In genomic region chr1:153049451-153049850, GRCm38 (mm10) we compare ENCODE assay signal across 19 mouse cellular contexts.
DNase-seq lines count a peak whose midpoint lies in the region; ATAC-seq and TF ChIP-seq lines count a peak whose summit lies in the region.
"Had no signal": no experiment of that assay in that cellular context is flagged by ENCODE, and none has a peak within 500 bp of the region (broad histone marks: within the 10 kb centered on the region; RNA-seq: fewer than 3 reads in every experiment).

No protein-coding gene starts in this region.

- peaks cover 50% of the 10 kb centered on the region for H3K4me1 ChIP-seq in forebrain, embryonic 10.5 days
- peaks cover 30% of the 10 kb centered on the region for H3K4me1 ChIP-seq in forebrain, embryonic 13.5 days
- peaks cover 73% of the 10 kb centered on the region for H3K4me1 ChIP-seq in midbrain, embryonic 10.5 days
- H3K4me1 ChIP-seq in midbrain, embryonic 13.5 days (replicated peaks), result peaks cover 38% of the 10 kb centered on the region
- peaks cover 57% of the 10 kb centered on the region for H3K4me1 ChIP-seq in embryonic facial prominence, embryonic 10.5 days
- no peaks in the 10 kb centered on the region for H3K4me1 ChIP-seq in kidney, adult 2 months (ENCODE audit: control insufficient read depth, insufficient read depth, low read length)

- H3K9me3 ChIP-seq in forebrain, embryonic 10.5 days, result no peaks in the 10 kb centered on the region
- H3K9me3 ChIP-seq in forebrain, embryonic 13.5 days (replicated peaks), result no peaks in the 10 kb centered on the region
- H3K9me3 ChIP-seq in midbrain, embryonic 10.5 days (replicated peaks), result no peaks in the 10 kb centered on the region
- H3K9me3 ChIP-seq in midbrain, embryonic 13.5 days, result no peaks in the 10 kb centered on the region
- H3K9me3 ChIP-seq in embryonic facial prominence, embryonic 10.5 days, result no peaks in the 10 kb centered on the region
- H3K9me3 ChIP-seq: embryonic facial prominence, embryonic 15.5 days; heart, embryonic 12.5 days; hindbrain, embryonic 12.5 days had no signal

- no peaks in the 10 kb centered on the region for H3K36me3 ChIP-seq in forebrain, embryonic 10.5 days (replicated peaks)
- no peaks in the 10 kb centered on the region for H3K36me3 ChIP-seq in forebrain, embryonic 13.5 days (ENCODE audit: poor library complexity, severe bottlenecking)
- no peaks in the 10 kb centered on the region for H3K36me3 ChIP-seq in midbrain, embryonic 10.5 days
- no peaks in the 10 kb centered on the region for H3K36me3 ChIP-seq in midbrain, embryonic 13.5 days
- H3K36me3 ChIP-seq in embryonic facial prominence, embryonic 10.5 days (replicated peaks), result no peaks in the 10 kb centered on the region
- no peaks in the 10 kb centered on the region for H3K36me3 ChIP-seq in kidney, adult 2 months (ENCODE audit: control insufficient read depth, insufficient read depth, low read length)
- H3K36me3 ChIP-seq: embryonic facial prominence, embryonic 15.5 days; heart, embryonic 12.5 days; hindbrain, embryonic 12.5 days had no signal

- no peak for DNase-seq in forebrain, embryonic 10.5 days (ENCODE audit: extremely low spot score, low spot score)
- DNase-seq in midbrain, embryonic 10.5 days (ENCODE audit: low spot score), result no peak
- no peak for DNase-seq in embryonic facial prominence, embryonic 10.5 days (ENCODE audit: low spot score)
- DNase-seq in frontal cortex, postnatal 10 days (ENCODE audit: low spot score in 2 of 2), result no peak
- no peak for DNase-seq in kidney, adult 2 months
- DNase-seq: adrenal gland, postnatal 10 days; cerebellum, adult 11-12 months; cerebellum, adult 9-11 months; gastrocnemius, postnatal 25 days; heart, postnatal 36 days; kidney, adult 11 months had no signal

- no peak overlapping the region for H3K4me2 ChIP-seq in forebrain, embryonic 13.5 days
- H3K4me2 ChIP-seq in midbrain, embryonic 13.5 days (replicated peaks), result no peak overlapping the region
- H3K4me2 ChIP-seq: embryonic facial prominence, embryonic 15.5 days; heart, embryonic 12.5 days; hindbrain, embryonic 12.5 days had no signal

- H3K9ac ChIP-seq in forebrain, embryonic 13.5 days, result no peak overlapping the region
- H3K9ac ChIP-seq in midbrain, embryonic 13.5 days (replicated peaks), result no peak overlapping the region
- H3K9ac ChIP-seq: embryonic facial prominence, embryonic 15.5 days; heart, embryonic 12.5 days; hindbrain, embryonic 12.5 days had no signal

- no peak for TF ChIP-seq CTCF in kidney, adult 2 months (conservative IDR thresholded peaks at IDR 0.05; ENCODE audit: insufficient read depth, insufficient read length, low read depth, low read length)

- ATAC-seq in forebrain, embryonic 13.5 days, result no peak
- no peak for ATAC-seq in midbrain, embryonic 13.5 days
- ATAC-seq: forebrain, embryonic 14.5 days; hindbrain, postnatal 0 days had no signal

- peaks cover 89% of the 10 kb centered on the region for H3K27me3 ChIP-seq in forebrain, embryonic 10.5 days (ENCODE audit: poor library complexity, severe bottlenecking)
- H3K27me3 ChIP-seq in forebrain, embryonic 13.5 days, result peaks cover 61% of the 10 kb centered on the region
- H3K27me3 ChIP-seq in midbrain, embryonic 10.5 days (ENCODE audit: low read depth, poor library complexity, severe bottlenecking), result peaks cover 70% of the 10 kb centered on the region
- peaks cover 79% of the 10 kb centered on the region for H3K27me3 ChIP-seq in midbrain, embryonic 13.5 days
- peaks cover 31% of the 10 kb centered on the region for H3K27me3 ChIP-seq in embryonic facial prominence, embryonic 10.5 days (replicated peaks; ENCODE audit: low read depth, poor library complexity, severe bottlenecking)
- H3K27me3 ChIP-seq in kidney, adult 2 months (replicated peaks; ENCODE audit: control insufficient read depth, insufficient read depth, low read length), result no peaks in the 10 kb centered on the region
- H3K27me3 ChIP-seq: CH12.LX had no signal

- H3K4me3 ChIP-seq in forebrain, embryonic 10.5 days, result no peak overlapping the region
- no peak overlapping the region for H3K4me3 ChIP-seq in forebrain, embryonic 13.5 days
- H3K4me3 ChIP-seq in midbrain, embryonic 10.5 days, result no peak overlapping the region
- no peak overlapping the region for H3K4me3 ChIP-seq in midbrain, embryonic 13.5 days (replicated peaks)
- no peak overlapping the region for H3K4me3 ChIP-seq in embryonic facial prominence, embryonic 10.5 days
- no peak overlapping the region for H3K4me3 ChIP-seq in kidney, adult 2 months (ENCODE audit: insufficient read depth, low read depth, low read length)
- H3K4me3 ChIP-seq: embryonic facial prominence, embryonic 15.5 days; heart, embryonic 12.5 days; hindbrain, embryonic 12.5 days had no signal

- WGBS in forebrain, embryonic 10.5 days, result 73% methylated on average over 2 of the region's 2 CpGs
- 61% methylated on average over 2 of the region's 2 CpGs for WGBS in forebrain, embryonic 13.5 days
- WGBS in midbrain, embryonic 10.5 days, result 60% methylated on average over 2 of the region's 2 CpGs
- WGBS in midbrain, embryonic 13.5 days, result 60% methylated on average over 2 of the region's 2 CpGs
- WGBS in embryonic facial prominence, embryonic 10.5 days, result 66% methylated on average over 2 of the region's 2 CpGs
- 85% methylated on average over 2 of the region's 2 CpGs for WGBS in kidney, adult 2 months

- TF ChIP-seq POLR2A in kidney, adult 2 months (IDR thresholded peaks at IDR 0.05; ENCODE audit: low read depth, low read length), result no peak

- peak overlapping the region; percentile 59 for H3K27ac ChIP-seq in forebrain, embryonic 10.5 days
- no peak overlapping the region for H3K27ac ChIP-seq in forebrain, embryonic 13.5 days
- peak overlapping the region; percentile 56 for H3K27ac ChIP-seq in midbrain, embryonic 10.5 days (replicated peaks)
- H3K27ac ChIP-seq in midbrain, embryonic 13.5 days, result no peak overlapping the region
- H3K27ac ChIP-seq in embryonic facial prominence, embryonic 10.5 days (replicated peaks), result peak overlapping the region; percentile 3; the same call in 1 of the 2 replicates
- no peak overlapping the region for H3K27ac ChIP-seq in kidney, adult 2 months (ENCODE audit: insufficient read depth, low read depth, low read length)
- H3K27ac ChIP-seq: embryonic facial prominence, embryonic 15.5 days; hindbrain, embryonic 12.5 days; hindbrain, postnatal 0 days had no signal

Comparison
In these comparisons a context has a peak if more than half of its experiments do, and no peak if none do; other contexts are left out.
1. H3K27ac ChIP-seq: peak in forebrain, embryonic 10.5 days (single experiment), midbrain, embryonic 10.5 days (single experiment) and embryonic facial prominence, embryonic 10.5 days (single experiment); none in forebrain, embryonic 13.5 days (single experiment), midbrain, embryonic 13.5 days (single experiment) and kidney, adult 2 months (single experiment).